ENCODE assay signal across 30 mouse cellular contexts in genomic region chr15:93982091-93982490, GRCm38 (mm10).
"Had no signal": no experiment of that assay in that cellular context is flagged by ENCODE, and none has a peak within 500 bp of the region (broad histone marks: within the 10 kb centered on the region; RNA-seq: fewer than 3 reads in every experiment).

No protein-coding gene starts in this region.

- H3K9ac ChIP-seq: heart, embryonic 12.5 days; heart, embryonic 13.5 days; heart, embryonic 15.5 days; hindbrain, embryonic 12.5 days; hindbrain, embryonic 13.5 days; hindbrain, embryonic 14.5 days; hindbrain, embryonic 15.5 days; intestine, embryonic 15.5 days had no signal

- H3K4me1 ChIP-seq: hindbrain, embryonic 10.5 days; hindbrain, embryonic 12.5 days; hindbrain, embryonic 13.5 days; hindbrain, embryonic 15.5 days had no signal

- ATAC-seq: hindbrain, embryonic 16.5 days; hindbrain, postnatal 0 days; inflammation-experienced regulatory T-cells, adult 6 months; intestine, embryonic 15.5 days; intestine, embryonic 16.5 days; intestine, postnatal 0 days had no signal

- H3K27ac ChIP-seq: heart, adult 2 months; heart, embryonic 10.5 days; heart, embryonic 13.5 days; heart, embryonic 15.5 days; hindbrain, embryonic 10.5 days; hindbrain, embryonic 12.5 days; hindbrain, embryonic 13.5 days; hindbrain, embryonic 14.5 days; hindbrain, embryonic 15.5 days; hindbrain, postnatal 0 days; intestine, embryonic 15.5 days; layer of hippocampus, adult 2 months; left cerebral cortex, adult 2 months had no signal

- H3K27me3 ChIP-seq: heart, embryonic 12.5 days; heart, embryonic 13.5 days; heart, embryonic 15.5 days; hindbrain, embryonic 12.5 days; hindbrain, embryonic 13.5 days; hindbrain, embryonic 15.5 days; intestine, embryonic 15.5 days had no signal

- H3K4me3 ChIP-seq: heart, adult 2 months; heart, embryonic 10.5 days; heart, embryonic 12.5 days; heart, embryonic 13.5 days; heart, embryonic 15.5 days; hindbrain, embryonic 10.5 days; hindbrain, embryonic 12.5 days; hindbrain, embryonic 13.5 days; hindbrain, embryonic 15.5 days; intestine, embryonic 15.5 days; layer of hippocampus, adult 2 months; left cerebral cortex, adult 2 months had no signal

- DNase-seq: heart, adult 18-20 months; heart, adult 2 months; heart, postnatal 10 days; heart, postnatal 14 days; heart, postnatal 36 days; heart, postnatal 4 days; kidney, adult 2 months; kidney, adult 9 months; kidney, postnatal 25 days; kidney, postnatal 36 days; layer of hippocampus, adult 9-11 months; layer of hippocampus, postnatal 36 days had no signal

- H3K36me3 ChIP-seq: heart, embryonic 10.5 days; heart, embryonic 12.5 days; heart, embryonic 13.5 days; heart, embryonic 15.5 days; hindbrain, embryonic 10.5 days; hindbrain, embryonic 12.5 days; hindbrain, embryonic 13.5 days; hindbrain, embryonic 15.5 days; intestine, embryonic 15.5 days had no signal

- H3K4me2 ChIP-seq: heart, embryonic 11.5 days; heart, embryonic 12.5 days; heart, embryonic 13.5 days; heart, embryonic 15.5 days; hindbrain, embryonic 12.5 days; hindbrain, embryonic 13.5 days; hindbrain, embryonic 14.5 days; hindbrain, embryonic 15.5 days; intestine, embryonic 15.5 days had no signal

- H3K9me3 ChIP-seq: heart, embryonic 10.5 days; heart, embryonic 13.5 days; heart, embryonic 15.5 days; hindbrain, embryonic 10.5 days; hindbrain, embryonic 12.5 days; hindbrain, embryonic 13.5 days; hindbrain, embryonic 15.5 days; intestine, embryonic 15.5 days had no signal
